Mouse (Mus musculus): ENCODE measurements at regions not wholly inside any gene's neighbourhood (a gene's known extent, or its start where the extent isn't known, plus 50 kb on each side); places are given as distances from the start of the nearest gene placed in this dataset.

DNA sequence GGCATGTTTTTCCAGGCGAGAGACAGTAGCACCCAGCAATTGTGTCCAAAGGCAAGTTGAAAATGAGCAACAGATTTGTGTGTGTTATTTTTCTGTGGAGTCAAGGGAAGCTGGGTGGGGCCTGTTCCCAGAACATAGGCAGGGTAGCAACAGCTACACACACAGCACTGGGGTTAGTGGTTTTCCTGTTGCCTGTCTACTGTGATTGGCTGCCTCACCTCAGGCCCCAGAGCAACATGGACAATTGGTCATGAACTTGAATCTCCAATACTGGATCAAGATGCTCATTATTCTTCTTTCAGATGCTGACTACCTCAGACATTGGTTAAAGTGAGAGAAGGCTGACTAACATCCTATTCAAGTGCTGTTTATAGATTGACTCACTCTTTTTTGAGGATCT lies 188.9 kb downstream of the Gm5426 start:
- no peak for DNase-seq (ENCODE audit: low read depth, low spot score)

DNA sequence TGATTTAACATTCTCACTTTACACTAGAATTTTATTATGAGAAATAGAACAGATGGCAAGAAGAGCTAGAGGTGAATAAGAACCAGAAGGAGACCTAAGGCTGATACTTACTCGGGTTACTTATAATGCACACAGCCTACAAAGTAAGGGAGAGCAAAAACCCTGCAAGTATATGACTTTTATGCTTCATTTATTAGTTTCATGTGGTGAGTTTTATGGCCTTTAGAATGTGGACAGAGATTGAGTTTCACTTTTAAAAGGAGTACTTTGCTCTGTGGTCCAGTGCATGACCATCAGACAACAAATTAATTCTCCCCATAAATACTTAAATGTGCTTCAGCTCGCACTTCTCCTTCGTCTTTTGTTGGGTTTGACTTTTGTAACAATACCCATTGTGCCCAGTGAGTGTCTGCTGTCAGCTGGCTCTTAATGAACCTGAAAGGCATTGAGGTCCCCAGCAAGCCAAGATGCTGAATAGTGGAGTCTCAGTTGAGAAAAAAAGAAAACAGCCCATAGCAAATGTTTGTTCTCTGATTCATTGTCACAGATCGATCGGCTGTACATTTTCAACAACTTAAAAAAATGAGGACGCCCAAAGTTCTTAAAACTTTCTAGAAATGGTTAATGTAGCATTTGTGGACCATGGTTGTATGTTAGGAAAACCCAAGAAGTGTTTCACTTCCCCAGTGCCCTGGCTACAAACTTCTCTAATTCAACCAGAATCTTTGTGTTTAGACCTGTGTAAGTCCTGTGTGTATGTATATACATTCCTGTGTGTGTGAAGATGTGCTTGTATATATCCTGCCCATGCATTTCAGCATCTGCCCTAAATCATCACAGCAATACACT lies 194.5 kb downstream of the Gm5426 start:
- DNase-seq (ENCODE audit: low read depth, low spot score): no peak

DNA sequence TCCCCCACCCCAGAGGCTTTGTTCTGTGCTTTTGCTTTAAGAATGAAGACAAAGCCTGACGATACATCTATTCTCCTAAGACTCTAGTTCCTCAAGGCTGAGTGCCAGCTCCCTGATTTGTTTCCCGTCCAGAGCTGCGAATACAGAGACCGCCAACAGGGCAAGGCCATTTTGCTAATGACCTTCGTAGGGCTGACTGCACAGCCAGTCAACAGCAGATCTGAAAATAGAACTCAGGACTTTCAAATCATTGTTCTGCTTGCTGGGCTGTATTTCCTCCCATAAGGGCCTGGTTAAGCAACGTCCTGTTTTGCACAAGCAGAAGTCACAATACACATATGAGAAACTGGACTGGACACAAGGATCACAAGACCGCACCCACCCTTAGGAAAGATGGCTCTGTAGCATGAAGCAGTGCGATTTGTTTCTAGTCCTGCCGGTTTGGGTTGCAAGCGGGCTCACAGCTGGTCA lies 196.4 kb downstream of the Gm5426 start:
- no peak for DNase-seq (ENCODE audit: low read depth, low spot score)

DNA sequence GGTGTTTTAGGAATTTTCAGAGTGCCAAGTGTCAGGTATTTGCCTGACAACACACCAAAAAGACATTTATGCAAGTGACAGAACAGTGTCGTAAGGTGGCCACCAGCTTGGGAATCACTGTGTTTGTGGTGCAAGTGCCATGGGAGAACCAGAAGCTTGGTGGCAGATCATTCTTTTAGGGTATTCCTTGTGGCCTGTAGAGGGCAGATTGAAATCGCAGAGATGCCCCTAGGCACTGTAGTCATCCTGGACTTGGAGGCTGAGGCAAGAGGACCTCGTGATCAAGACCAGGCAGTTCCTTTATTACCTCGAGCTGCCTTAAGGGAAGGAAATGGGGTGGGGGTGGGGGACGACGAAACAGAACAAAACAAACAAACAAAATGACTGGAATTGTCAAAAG lies 196.8 kb downstream of the Gm5426 start:
- no peak for DNase-seq (ENCODE audit: low read depth, low spot score)

DNA sequence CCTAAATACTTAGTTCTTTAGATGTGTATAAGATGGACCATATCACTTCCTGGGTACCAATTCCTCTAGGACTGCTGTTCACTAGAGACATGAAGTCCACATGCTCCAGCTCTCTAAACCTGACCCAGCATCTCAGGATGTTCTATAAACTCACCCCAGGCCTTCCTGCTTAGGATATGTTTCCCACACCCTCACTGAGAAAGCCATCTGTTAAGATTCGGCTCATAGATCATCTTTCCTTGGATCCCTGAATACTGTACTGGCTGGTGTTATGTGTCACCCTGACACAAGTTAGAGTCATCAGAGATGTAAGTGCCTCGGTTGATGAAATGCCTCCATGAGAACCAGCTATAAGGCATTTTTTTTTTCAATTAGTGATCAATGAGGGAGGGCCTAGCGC lies 199.9 kb downstream of the Gm5426 start:
- DNase-seq (ENCODE audit: low read depth, low spot score): no peak

DNA sequence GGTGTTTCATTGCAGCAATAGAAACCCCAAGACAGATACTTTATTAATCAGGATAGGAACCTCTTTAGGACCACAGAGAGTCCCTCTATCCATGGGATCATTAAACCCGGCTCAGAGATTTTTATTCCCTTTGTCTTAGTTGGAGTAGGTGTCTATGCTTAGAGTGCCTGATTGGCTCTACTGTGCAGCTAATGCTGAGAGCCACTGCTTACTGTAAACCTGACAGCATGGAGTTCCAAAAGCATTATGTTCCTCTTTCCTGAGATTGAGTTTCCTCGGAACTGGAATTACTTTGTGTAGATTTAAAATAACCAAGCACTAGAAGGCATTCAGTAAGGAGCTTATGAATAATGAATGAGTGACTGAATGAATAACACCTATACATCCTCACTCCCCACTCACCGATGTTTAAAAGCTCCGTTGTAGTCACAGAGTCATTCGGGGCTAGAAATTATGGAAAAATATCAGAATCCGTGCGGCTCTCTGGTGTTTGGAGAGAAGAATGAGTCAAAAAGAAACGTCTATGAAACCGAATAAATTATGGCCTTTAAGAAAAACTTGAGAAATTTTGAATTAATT lies 200.8 kb downstream of the Gm5426 start:
- no peak for DNase-seq (ENCODE audit: low read depth, low spot score)

DNA sequence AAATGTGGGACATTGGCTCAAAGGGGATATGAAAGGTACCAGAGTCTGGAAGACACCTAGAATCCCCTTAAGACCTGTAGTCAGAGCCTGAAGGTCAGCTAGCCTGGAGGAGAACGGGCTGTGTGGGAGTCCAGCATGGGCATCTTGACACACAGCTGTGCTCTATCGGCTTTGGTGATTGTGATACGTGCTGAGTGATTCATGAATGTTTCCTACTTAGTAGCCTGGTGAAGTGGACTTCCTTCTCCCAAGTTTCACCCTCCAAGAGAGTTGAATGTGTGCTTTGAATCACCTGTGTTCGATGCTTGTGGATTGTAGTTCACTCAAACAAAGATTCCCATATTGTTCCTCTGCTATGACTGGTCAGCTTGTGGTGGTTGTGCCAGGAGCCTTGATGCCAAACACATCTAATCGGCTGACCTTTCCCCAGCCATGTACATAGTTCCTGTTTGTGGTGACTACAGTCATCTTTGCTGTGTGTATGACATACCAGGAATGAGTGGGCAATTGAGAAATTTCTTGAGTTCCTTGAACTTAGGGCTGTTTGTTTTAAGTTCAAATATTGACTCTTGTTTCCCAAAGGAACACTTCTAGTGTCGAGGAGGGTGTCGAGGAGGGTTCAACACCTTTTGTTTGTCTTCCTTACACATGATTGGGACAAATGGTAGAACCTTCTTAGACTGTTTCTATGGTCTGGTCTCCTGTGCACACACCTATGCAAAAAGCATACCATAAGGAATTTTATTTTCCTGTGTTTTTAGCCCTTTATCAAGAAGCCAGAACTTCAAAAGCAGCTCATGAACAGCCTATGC lies 201.6 kb downstream of the Gm5426 start:
- DNase-seq (ENCODE audit: low read depth, low spot score): no peak

DNA sequence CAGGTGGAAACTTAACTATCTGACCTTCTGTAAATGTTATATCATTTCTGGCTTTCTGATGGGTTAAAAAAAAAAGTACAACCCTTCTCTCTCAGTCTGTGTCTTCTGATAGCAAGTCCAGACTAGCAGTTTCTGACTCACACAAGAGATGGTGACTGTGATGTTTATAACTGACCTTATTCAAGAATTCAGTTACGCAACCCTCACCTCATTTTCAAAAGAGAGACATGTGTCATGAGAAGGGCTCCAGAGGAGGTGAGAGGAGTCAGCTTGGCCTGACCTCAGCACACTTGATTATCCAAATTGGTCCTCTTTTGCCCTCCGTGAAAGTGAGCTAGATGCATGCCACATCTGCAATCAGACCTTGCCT lies 202.2 kb downstream of the Gm5426 start:
- DNase-seq (ENCODE audit: low read depth, low spot score): no peak

DNA sequence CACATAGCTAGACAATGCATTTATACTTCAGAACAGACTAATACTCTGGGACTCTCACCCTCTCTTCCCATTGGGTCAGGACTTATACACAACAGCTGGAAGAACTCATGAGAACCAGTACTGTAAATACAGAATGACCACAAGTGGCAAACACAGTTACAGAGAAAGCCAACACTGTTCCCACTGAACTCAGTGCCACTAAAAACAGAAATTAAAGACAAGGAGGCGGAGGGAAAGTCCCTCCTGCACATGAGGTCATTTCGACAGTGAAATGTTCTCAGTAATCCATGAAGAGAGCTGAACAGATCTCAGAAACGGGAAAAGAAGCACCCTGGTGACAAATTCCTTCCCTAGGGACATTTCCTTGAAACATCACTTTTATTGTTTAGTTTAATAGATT lies 206.1 kb downstream of the Gm5426 start:
- DNase-seq (ENCODE audit: low read depth, low spot score): no peak

DNA sequence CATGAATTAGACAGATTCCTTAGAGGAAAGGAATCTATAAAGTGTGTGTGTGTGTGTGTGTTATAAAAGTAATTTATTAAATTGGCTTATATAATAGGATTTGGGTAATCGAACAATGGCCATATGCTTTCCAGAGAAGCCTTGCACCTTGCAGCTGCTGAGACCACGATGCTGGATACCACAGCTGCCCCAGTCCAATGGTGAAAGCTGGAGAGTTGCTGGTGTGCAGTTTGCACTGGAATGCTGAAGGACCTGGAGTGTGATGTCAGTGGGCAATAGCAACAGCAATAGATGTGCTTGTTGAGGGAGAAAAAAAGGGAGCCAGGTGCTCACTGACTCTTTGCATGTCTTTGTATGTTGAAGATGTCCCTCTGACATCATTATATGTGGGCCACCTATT lies 207.3 kb downstream of the Gm5426 start:
- no peak for DNase-seq (ENCODE audit: low read depth, low spot score)

DNA sequence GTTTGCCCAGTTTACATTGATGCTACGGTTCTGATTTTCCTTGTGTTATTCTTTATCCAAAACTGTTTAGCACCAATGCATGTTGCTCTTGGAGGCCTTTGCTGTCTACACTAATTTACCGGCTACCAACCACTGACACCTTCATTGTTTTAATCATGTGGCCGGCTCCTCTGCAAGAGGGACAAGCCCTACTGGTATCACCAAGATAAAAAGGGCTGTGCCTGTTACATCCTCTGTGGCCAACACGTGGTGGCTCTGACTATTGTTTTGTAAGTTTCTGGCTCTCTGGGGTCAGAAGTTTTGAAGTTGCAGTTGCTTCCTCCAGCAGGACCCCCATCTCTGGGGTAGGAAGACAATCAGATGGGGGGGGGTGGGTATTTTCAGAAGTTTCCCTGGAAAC lies 214.3 kb downstream of the Gm5426 start:
- DNase-seq (ENCODE audit: low read depth, low spot score): no peak

DNA sequence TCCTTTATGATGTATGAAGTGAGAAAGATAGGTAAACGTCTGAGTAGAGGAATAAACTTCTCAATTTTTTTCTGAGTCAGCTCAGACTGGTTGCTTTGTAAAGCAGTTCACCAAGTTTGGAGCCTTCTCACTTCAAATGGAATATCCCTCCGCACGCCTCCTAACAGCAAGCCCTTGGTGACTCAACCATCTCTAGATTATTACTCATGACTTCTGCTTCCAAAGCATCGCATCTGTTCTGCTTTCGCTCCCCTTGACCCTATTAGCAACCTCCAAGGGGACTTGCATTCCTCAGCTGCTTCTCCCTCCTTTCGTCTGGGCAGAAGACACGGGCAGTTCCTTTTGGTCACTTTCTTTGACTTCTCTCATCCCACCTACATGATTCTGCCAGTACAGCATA lies 214.9 kb downstream of the Gm5426 start:
- no peak for DNase-seq (ENCODE audit: low read depth, low spot score)

DNA sequence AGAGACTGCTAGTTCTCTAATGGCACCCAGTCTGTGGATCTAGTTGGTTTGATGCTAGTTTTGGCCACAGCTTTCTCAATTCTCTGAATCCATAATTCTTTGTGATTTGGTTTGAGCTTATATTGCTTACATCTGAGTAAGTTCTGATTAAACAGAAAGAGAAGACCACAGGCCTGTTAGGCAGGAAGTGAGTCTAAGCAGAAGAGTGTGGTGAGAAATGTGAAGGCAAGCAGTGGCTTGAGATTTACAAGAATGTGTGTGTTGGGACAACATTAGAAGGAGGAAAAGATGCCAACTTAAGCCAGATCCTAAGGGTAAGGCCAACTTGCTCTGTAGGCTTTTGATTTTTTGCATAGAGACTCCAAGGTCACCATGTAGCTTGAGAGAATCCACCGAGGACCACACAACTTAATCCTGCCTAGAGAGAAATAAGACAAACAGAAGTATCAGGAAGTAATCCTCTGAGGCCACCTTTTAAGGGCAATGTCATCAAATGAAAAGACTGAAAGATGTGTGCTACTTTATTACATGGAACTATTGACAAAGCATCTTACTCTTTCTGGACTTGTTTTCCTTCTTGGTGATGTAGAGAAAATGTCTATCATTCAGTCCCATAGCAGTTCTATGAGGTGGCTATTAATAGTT lies 220.7 kb downstream of the Gm5426 start:
- no peak for DNase-seq (ENCODE audit: low read depth, low spot score)

DNA sequence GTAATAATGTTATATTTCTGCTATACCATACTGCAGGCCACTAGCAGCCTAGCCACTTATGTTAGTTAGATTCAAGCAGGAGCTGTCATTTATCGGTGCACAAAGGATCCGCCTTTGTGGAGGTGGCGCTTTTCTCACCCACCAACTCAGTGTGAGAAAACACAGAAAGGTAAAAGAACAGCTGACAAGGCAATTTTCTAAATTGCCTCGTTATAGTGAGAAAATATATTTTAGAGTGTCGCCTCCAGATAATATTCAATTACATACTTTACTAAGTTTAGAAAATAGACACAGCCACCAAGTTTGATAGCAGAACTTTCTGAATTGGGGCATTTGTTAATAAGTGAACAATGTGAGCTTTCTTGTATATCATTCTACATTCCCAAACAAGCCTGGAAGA lies 221.2 kb downstream of the Gm5426 start:
- no peak for DNase-seq (ENCODE audit: low read depth, low spot score)

DNA sequence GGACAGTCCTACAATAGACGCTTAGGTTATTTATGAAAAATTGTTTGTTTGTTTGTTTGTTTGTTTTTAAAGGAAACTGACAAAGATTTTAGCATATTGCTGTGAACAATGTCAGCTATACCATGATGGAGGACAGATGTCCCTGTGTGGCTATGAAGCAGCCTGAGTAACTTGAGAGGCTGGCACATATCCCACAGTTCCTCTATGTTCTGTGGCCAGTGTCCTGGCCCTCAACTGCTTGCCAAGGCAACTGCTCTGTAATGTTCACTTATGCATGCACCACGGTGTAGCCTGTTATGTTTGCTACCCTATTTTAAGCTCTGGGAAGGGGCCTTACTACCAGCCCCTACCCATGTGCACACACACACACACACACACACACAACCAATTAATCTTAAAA lies 222.6 kb downstream of the Gm5426 start:
- DNase-seq (ENCODE audit: low read depth, low spot score): no peak

DNA sequence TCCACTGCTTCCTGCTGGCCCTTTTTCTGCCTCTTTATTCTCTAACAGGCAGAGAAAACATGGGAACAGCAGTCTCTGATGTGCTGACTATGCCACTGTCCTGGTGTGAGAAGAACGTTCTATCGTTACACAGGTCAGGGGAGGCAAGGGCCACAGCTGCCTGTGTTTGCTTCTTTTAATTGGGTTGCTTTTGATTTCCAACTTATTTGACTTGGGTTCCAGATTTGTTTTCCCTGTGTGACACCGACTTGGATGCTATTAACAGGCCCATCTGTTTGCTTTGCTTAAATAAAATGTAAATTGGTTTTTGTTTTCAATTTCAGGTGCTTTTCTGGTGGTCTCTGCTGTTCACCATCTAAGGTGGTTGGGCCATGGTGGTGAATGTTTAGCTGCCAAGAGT lies 225.8 kb downstream of the Gm5426 start:
- DNase-seq (ENCODE audit: low read depth, low spot score): no peak

DNA sequence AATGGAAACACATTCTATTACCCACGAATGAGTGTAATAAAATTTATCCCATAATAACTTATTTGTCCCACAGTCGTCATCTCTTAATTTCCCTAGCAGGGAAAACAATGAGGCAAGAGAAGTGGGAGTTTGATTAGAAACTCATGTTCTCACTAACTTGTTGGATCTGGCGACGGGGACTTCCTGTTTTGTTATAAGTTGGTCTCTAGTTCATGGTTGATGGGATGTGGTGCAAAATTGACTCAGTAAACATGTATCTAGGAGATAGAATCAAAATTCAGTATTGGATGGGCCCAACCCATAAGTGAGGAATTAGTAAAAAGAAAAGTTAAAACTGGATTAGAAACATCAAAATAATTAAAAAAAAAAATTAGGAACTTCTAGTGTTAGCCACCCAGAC lies 227.5 kb downstream of the Gm5426 start:
- DNase-seq (ENCODE audit: low read depth, low spot score): no peak

DNA sequence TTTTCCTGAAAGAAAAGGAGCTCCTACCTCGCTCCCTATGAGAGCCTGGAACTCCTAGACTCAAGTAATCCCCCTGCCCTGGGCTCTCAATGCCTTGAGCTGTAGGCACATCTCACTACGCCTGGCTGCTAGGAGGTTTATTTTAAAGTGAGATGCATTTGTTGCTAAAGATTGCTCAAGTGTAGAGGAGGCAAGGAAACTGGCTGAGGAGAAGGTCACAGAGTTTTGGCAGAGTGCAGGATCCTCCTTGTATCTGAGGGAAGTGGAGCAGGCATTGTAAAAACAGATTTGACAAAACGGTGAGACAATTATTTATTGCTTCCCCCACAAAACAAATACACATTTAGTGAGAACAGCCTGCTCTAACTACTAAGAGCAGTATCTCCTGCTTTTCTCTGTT lies 228.7 kb downstream of the Gm5426 start:
- no peak for DNase-seq (ENCODE audit: low read depth, low spot score)

DNA sequence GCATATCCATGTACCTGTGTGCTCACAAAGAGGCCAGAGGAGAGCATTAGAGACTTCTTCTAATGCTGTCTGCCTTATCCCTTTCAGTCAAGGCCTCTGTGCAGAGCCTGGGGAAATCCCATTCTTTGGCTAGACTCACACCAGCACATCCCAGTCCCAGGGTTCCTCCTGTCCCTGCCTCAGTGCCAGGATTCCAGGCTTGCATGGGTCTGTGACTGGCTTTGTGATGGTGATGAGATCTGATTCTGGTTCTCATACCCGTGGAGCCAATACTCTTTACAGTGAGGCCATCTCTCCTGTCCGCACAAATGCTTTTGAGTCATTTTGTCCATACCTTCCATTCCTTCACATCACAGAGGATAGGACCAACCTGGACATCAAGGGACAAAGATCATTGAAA lies 230.5 kb downstream of the Gm5426 start:
- no peak for DNase-seq (ENCODE audit: low read depth, low spot score)

DNA sequence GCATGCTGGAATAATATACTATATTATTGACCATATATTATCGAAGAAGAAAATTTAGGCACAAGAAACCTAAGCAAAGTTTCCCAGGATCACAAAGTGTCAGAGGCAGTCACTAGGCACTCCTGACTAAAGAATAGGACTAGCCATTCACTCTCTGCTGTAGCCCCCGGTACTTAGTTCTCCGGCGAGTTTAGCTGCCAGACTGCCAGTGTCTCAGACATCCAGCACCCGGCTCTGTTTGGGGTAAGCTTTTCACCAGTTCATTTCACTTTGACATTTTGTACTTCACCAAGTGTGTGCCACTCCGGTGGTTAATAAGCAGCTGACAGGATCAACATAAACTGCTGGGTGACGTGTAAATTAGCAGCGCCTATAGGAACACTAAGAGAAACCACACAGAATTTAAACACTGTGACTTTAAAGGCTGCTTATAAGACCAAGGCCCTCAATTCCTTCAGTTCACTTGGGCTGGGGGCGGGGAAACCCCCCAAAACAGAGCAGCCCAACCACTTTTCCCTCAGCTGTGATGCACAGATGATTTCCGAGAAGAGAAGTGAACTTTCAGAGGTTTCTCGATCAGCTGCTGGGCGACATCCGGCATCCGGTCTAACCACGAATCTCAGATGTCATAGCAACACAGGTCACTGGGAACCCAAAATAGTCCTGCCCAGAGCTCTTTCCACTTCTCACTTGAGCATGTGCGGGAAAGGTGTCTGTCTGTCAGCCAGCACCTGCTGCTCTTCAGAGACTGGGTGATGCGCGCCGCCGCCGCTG lies 234.3 kb downstream of the Gm5426 start:
- DNase-seq (ENCODE audit: low read depth, low spot score): no peak

DNA sequence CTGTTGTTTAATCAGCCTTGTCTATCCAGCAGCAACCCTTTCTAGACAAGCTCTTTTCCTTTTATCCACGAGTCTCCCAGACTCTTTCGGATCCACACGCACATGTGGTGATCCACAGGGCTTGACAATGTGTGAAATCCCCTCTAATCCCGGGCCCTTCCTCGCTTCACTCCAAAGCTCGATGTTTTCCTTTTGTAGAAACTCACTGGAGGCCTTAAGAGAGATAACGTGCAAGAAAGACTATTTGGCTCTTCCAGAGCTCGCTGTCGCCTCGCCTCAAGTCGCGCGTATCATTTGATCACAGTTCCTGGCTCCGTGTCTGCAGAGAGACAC lies 234.9 kb downstream of the Gm5426 start:
- DNase-seq (ENCODE audit: low read depth, low spot score): no peak
